Mouse (Mus musculus): ENCODE data around the gene Ube2j2.
A peak's percentile ranks its signal among the peaks of the same experiment; 100 is the strongest.

The Ube2j2 gene

GRCm38 (mm10) chr4:155943534-155944249 lies at the start of gene Ube2j2:
Gene Ube2j2, plus strand, starts transcription at chr4:155943831.
- peak; percentile 98 for DNase-seq

GRCm38 (mm10) chr4:155894311-155894881 lies 49.2 kb upstream of the Ube2j2 start:
- DNase-seq: peak; percentile 70

GRCm38 (mm10) chr4:155895216-155895615 lies 48.4 kb upstream of the Ube2j2 start:
- DNase-seq: peak; percentile 86

GRCm38 (mm10) chr4:155895826-155896225 lies 47.8 kb upstream of the Ube2j2 start:
- peak; percentile 27 for DNase-seq

- DNase-seq: peak; percentile 38
These were observed 47.2 kb upstream of the Ube2j2 start for GRCm38 (mm10) chr4:155896461-155896860.

- DNase-seq: peak; percentile 17
These were observed 45.3 kb upstream of the Ube2j2 start for GRCm38 (mm10) chr4:155898318-155898717.

- DNase-seq: peak; percentile 16
These were observed 44.3 kb upstream of the Ube2j2 start for GRCm38 (mm10) chr4:155899355-155899754.

- peak; percentile 47 for DNase-seq
These were observed 42.4 kb upstream of the Ube2j2 start for GRCm38 (mm10) chr4:155901205-155901604.

GRCm38 (mm10) chr4:155903246-155903645 lies 40.4 kb upstream of the Ube2j2 start:
- no peak for DNase-seq

GRCm38 (mm10) chr4:155904318-155905102 lies 39.1 kb upstream of the Ube2j2 start:
- DNase-seq: peak; percentile 11

- DNase-seq: peak; percentile 7
These were observed 38.0 kb upstream of the Ube2j2 start for GRCm38 (mm10) chr4:155905634-155906033.

GRCm38 (mm10) chr4:155906125-155906524 lies 37.5 kb upstream of the Ube2j2 start:
- no peak for DNase-seq

GRCm38 (mm10) chr4:155907003-155907402 lies 36.6 kb upstream of the Ube2j2 start:
- DNase-seq: no peak

- DNase-seq: no peak
These were observed 35.4 kb upstream of the Ube2j2 start for GRCm38 (mm10) chr4:155908281-155908680.

GRCm38 (mm10) chr4:155908751-155909150 lies 34.9 kb upstream of the Ube2j2 start:
- DNase-seq: no peak

GRCm38 (mm10) chr4:155932031-155932430 lies 11.6 kb upstream of the Ube2j2 start:
- DNase-seq: no peak

GRCm38 (mm10) chr4:155943049-155943452 lies 580 bp upstream of the Ube2j2 start:
- DNase-seq: peak; percentile 67

GRCm38 (mm10) chr4:155944271-155944670 lies 640 bp downstream of the Ube2j2 start:
- no peak for DNase-seq

- DNase-seq: no peak
These were observed 3.5 kb downstream of the Ube2j2 start for GRCm38 (mm10) chr4:155947094-155947493.

GRCm38 (mm10) chr4:155955491-155955890 lies 11.9 kb downstream of the Ube2j2 start:
- DNase-seq: peak; percentile 56

GRCm38 (mm10) chr4:155959275-155959674 lies 15.6 kb downstream of the Ube2j2 start:
- peak; percentile 69 for DNase-seq

GRCm38 (mm10) chr4:155962167-155962971 lies 18.7 kb downstream of the Ube2j2 start, which contains the start of gene C1qtnf12:
Gene C1qtnf12, plus strand, starts transcription at chr4:155962318.
- DNase-seq: peak; percentile 43

GRCm38 (mm10) chr4:155963106-155963505 lies 19.5 kb downstream of the Ube2j2 start:
- no peak for DNase-seq

Data from cerebellum, adult 9-11 months (tissue).